Mouse (Mus musculus) bone marrow macrophage, adult 2 months (primary cell): Measurements from ENCODE around the gene Unc80. TPM values are rescaled to one million over a fixed set of nuclear protein-coding genes. Genes with fewer than 3 reads are reported as not detected.

Source experiments
- H3K27ac ChIP-seq: 2 replicates; pipeline ENCODE4 v1.5.1; 2012; ENCODE audit warnings: low read depth, low read length; ENCODE audit not compliant: insufficient read depth
- H3K4me1 ChIP-seq: 2 replicates; pipeline ENCODE4 v1.6.1; 2012; ENCODE audit warnings: low read length; ENCODE audit not compliant: control insufficient read depth, insufficient read depth
- H3K4me3 ChIP-seq: 2 replicates; pipeline ENCODE4 v1.5.1; 2012; ENCODE audit warnings: mild to moderate bottlenecking, low read length, moderate library complexity; ENCODE audit not compliant: insufficient read depth
- CTCF ChIP-seq: IDR thresholded peaks from 2 replicates; pipeline ENCODE4 v1.5.1; 2012; ENCODE audit warnings: low read depth, mild to moderate bottlenecking, low read length, moderate library complexity
- POLR2A ChIP-seq: IDR thresholded peaks from 2 replicates; pipeline ENCODE4 v1.6.1; 2012; ENCODE audit warnings: mild to moderate bottlenecking, low read depth, low read length, borderline replicate concordance
- polyA plus RNA-seq: library from polyadenylated mRNA; stranded (reverse); fragments of >200 nt; gene quantifications from 2 replicates; pipeline ENCODE4 v1.2.4, GENCODE M21; 2012; ENCODE audit not compliant: missing spikeins, insufficient read depth, insufficient read length

The Unc80 gene
- polyA plus RNA-seq, 1 experiment, result not detected

DNA sequence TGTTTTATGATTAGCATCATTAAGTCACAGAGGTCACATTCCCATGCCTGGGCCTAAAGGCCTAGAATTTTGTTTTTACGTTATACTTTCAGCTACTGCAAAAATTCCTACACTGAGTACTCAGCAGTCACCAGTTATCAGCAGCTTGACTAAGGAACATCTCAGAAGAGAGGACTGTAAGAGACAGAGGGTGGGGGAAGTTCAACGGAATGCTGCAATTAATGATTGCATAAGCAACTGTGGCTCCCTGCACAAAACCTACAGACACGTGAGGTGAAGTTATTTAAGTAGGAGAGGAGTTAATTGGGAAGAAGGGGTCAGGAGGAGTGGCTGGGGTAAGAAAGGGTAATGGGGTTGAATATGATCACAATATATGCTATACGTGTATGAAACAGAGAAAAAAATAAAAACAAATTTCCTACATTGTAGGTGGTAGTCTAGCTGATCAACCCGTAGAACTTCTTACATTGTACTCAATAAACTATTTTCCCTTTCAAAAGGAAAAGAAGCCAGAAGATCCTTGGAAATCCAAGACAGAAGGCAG, 232.1 kb downstream of the Unc80 start:
- Histone ChIP-seq H3K4me3 (peak overlapping the region; percentile 84), H3K27ac (peak overlapping the region; percentile 80), H3K4me1 (peaks cover 15% of the 10 kb centered on the region)
- TF ChIP-seq POLR2A (no peak), CTCF (no peak)

DNA sequence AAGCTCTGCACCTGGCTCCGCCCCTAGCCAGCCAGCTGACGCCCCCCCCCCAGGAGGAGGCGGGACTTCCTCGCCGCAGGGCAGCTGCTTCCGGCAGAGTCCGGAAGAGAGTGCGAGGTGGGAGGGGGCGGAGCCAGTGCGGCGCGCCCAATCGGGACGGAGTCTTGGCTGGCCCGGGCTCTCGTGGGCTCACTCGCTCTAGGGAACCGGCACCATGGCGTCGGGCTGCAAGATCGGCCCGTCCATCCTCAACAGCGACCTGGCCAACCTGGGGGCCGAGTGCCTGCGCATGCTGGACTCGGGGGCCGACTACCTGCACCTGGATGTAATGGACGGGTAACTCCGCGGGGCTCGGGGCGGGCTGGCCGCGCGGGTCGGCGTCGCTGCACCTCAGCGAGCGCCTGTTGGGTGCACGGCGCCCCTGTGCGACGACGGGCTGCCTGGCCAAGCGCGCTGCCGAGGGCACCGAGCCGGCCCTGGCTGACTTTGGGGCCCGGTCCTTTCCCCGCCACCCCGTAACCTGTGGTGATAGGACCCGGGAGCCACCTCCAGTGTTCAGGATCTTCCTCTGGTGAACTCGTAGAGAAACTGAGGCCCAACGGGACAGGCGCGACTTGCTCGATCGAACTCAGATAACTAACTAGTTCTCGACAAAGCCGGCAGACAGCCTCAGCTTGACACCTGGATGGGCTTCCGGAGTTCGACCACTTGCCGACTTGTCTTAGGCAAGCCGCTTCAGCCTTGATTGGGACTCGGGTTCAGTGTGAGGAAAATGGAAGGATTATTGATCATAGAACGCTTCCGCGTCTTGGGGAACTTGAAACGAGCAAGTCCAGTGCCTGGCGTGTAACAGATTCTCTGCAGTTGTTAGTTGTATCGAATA, 232.8 kb downstream of the Unc80 start, which contains the start of gene Rpe:
Rpe (plus strand) TSS at position 139 of the 883 bp plus-strand sequence.
- Histone ChIP-seq H3K4me1 (peaks cover 15% of the 10 kb centered on the region), H3K27ac (peak within 1 kb of the TSS; percentile 80), H3K4me3 (peak within 1 kb of the TSS; percentile 84)
- TF ChIP-seq CTCF (no peak), POLR2A (no peak)

DNA sequence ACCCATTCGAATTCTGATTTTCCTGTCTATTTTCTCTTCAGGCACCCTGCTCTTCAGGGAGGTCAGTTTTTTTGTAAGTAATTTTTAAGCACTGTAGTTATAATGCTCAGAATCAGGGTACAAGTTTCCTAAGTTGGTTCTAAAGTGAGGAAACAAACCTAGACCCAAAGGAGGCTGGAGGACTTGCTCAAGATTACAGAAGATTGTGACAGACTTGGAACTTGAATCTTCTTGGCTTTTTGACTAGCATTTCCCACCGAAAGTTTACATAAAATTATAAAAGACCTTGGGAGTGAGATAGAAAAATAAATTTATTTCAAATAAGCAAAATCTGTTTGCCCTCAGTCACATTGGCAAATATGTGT, 233.4 kb downstream of the Unc80 start:
- no peak for TF ChIP-seq CTCF
- no peak for TF ChIP-seq POLR2A
- Histone ChIP-seq H3K27ac (peak overlapping the region; percentile 52), H3K4me1 (peaks cover 15% of the 10 kb centered on the region), H3K4me3 (peak overlapping the region; percentile 84)

DNA sequence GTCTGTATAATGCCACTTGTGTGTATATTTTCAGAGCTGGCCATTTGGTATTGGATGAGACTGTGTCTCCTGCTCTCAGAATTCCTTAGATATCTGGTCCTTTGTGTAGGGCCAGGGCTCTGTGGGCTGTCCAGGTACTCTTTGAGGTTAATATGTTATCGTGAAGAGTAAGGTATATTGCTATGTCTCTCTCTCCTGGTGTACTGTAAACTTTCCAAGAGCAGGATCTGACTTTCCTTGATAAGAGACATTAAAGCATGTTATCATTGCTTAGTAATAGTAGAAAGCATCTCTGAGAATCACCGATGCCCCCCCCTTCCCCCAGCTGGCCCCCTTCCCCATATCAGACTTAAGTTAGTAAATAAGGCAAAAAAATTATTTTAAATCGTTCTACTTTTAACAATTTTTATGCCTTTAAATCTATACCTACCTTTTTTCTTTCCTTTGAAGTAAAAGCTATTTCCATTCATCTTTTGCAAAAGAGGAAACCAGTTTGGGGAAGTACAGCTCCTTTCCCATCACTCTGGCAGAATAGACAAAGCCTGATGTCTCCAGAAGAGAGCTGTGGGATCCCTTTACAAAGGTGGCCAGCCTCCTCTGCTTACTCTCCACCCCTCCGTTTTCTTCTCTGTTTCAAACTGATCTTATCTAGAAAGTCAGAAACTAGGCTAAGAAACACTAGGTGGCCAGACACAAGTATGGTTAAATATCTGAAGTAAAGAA, 234.6 kb downstream of the Unc80 start:
- H3K4me1 ChIP-seq, result peaks cover 15% of the 10 kb centered on the region
- TF ChIP-seq POLR2A (no peak), CTCF (no peak)
- H3K27ac ChIP-seq, result no peak overlapping the region
- no peak overlapping the region for H3K4me3 ChIP-seq

DNA sequence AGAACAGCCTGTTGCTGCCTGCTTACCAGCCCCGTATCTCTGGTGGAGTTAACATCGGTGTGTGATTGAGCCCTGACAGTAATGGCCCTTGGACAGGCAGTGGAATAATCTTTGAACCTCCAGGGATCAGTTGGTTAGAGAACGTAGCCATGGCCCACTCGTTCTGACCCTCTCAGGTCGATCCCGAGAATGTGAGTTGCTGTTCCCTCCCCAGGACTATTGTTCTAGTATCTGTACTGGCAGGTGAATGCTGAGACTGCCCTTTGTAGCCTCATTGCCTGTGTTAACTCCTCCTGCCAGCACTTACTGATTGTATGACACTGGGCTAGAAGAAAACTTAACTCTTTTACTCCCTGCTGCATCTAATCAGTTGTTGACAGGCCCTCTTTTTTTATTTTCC, 236.4 kb downstream of the Unc80 start:
- Histone ChIP-seq H3K4me1 (peaks cover 15% of the 10 kb centered on the region), H3K27ac (no peak overlapping the region), H3K4me3 (no peak overlapping the region)
- TF ChIP-seq POLR2A, result no peak
- no peak for TF ChIP-seq CTCF

DNA sequence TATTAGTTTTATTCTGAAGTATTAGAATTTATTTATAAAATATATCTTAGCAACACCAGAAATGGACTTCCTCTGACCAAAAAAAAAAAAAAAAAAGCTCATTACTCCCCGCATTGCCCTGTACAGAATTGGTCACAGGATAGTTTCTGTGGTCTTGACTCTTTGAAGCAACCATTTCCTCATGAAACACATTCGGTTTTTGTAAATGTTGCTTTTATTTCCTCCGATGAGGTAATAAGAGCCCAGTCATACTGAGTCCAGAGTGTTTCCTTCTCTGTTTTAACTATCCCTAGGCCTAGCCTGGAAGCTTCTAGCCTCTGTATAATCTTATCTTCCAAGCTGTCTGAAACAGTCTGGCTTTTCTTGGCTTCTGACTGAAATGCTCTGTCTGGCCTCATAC, 244.7 kb downstream of the Unc80 start:
- Histone ChIP-seq H3K4me3 (no peak overlapping the region), H3K27ac (peak overlapping the region; percentile 9), H3K4me1 (peaks cover 5% of the 10 kb centered on the region; the same call in 1 of the 2 replicates)
- TF ChIP-seq CTCF (no peak), POLR2A (no peak)

DNA sequence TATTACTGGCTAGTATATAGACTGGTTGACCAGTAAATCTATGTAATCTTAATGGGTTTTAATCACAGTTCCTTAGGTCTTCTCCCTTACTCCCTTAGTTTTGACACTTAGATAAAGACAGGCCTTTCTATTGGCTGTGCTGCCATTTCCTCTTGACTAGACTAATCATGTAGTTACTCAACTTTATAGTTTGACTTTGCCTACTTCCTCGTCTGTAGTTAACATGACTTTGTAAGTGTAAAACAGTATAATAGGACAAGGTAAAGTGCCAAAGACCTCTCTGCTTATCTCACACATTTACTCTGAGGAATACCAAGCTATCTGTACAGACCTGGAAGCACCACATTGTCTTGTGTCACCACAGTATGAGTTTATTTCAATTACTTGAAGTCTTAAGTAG, 262.4 kb downstream of the Unc80 start:
- TF ChIP-seq CTCF (no peak), POLR2A (no peak)
- Histone ChIP-seq H3K4me1 (no peaks in the 10 kb centered on the region), H3K4me3 (no peak overlapping the region), H3K27ac (no peak overlapping the region)

Other genes with a start within 250 kb of the Unc80 start
- 26.5 and 31.8 TPM in 2 replicates for gene Rpe, start 232.5 kb downstream of the Unc80 start, polyA plus RNA-seq